Mouse (Mus musculus): Measurements from ENCODE around the gene Hyal1.

GRCm38 (mm10) chr9:107538711-107539110, 38.0 kb upstream of the Hyal1 start:
- TF ChIP-seq CTCF (conservative IDR thresholded peaks at IDR 0.05; ENCODE audit: insufficient read depth, insufficient read length, low read depth, low read length) (no peak), POLR2A (IDR thresholded peaks at IDR 0.05; ENCODE audit: low read depth, low read length) (no peak)

All from kidney, adult 2 months (tissue).